7 mouse cellular contexts compared by ENCODE assay signal in the genomic region with DNA sequence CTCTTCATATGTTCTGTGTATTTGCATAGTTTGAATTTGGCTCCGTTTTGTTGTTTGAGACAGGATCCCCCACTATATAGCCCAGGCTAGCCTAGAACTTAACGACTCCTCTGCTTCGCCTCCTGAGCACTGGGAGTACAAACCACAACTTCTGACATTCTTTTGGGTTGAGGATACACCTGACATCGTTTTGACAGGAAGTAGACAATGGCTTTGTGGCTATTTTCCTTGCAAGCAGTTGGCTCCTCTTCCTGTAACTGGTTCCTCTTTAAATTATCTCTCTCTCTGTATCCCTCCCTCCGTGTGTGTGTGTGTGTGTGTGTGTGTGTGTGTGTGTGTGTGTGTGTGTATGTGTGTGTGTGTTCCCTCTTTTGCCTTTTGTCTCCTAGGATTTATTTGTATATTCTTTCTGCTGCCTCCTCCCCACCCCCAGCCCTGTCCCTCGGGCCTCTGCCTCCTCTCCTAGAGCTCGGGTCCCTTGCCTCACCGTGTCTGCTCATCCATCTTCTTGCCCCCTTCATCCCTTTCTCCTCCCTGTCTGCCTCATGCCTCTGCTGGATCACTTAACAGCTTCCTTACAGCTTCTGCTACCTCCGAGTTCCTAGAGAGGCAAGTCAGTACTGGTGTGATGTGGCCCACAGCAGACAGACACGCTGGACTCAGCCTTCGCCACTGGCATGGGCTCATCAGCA. TPM values are rescaled to one million over a fixed set of nuclear protein-coding genes. Genes with fewer than 3 reads are reported as not detected.
A peak's percentile ranks its signal among the peaks of the same experiment; 100 is the strongest.
DNase-seq lines count a peak whose midpoint lies in the region; ATAC-seq lines count a peak whose summit lies in the region.

No protein-coding gene starts in this region.

- no peak overlapping the region for H3K9ac ChIP-seq in neural tube, embryonic 11.5 days (ENCODE audit: low read length)
- H3K9ac ChIP-seq in neural tube, embryonic 15.5 days (replicated peaks): no peak overlapping the region
- no peak overlapping the region for H3K9ac ChIP-seq in embryonic facial prominence, embryonic 13.5 days
- H3K9ac ChIP-seq in liver, embryonic 11.5 days (ENCODE audit: low read depth, low read length): no peak overlapping the region

- no peak overlapping the region for H3K4me2 ChIP-seq in neural tube, embryonic 11.5 days (ENCODE audit: low read depth)
- H3K4me2 ChIP-seq in neural tube, embryonic 15.5 days: no peak overlapping the region
- H3K4me2 ChIP-seq in embryonic facial prominence, embryonic 13.5 days: no peak overlapping the region
- H3K4me2 ChIP-seq in liver, embryonic 11.5 days: no peak overlapping the region

- ATAC-seq in neural tube, embryonic 11.5 days (ENCODE audit: insufficient read depth, low FRiP score, low TSS enrichment): no peak
- ATAC-seq in neural tube, embryonic 15.5 days (ENCODE audit: low FRiP score): no peak
- no peak for ATAC-seq in embryonic facial prominence, embryonic 13.5 days (ENCODE audit: insufficient number of reproducible peaks, insufficient read depth, low FRiP score, low TSS enrichment, low read depth)
- 0 out of 2 replicates have a peak, but pooled peaks have one; percentile 21 for ATAC-seq in liver, embryonic 11.5 days (replicated peaks; ENCODE audit: low FRiP score)

- DNase-seq in neural tube, embryonic 11.5 days (ENCODE audit: low spot score): peak; percentile 32
- no peak for DNase-seq in liver, embryonic 11.5 days (ENCODE audit: low spot score)
- DNase-seq in thymus, postnatal 25 days: peak; percentile 46
- no peak for DNase-seq in urinary bladder, adult 2 months (ENCODE audit: low spot score)
- DNase-seq in frontal cortex, postnatal 36 days (ENCODE audit: low spot score in 2 of 2): no peak

- H3K9me3 ChIP-seq in neural tube, embryonic 11.5 days (ENCODE audit: control insufficient read depth, low read length): no peaks in the 10 kb centered on the region
- no peaks in the 10 kb centered on the region for H3K9me3 ChIP-seq in neural tube, embryonic 15.5 days (replicated peaks)
- H3K9me3 ChIP-seq in embryonic facial prominence, embryonic 13.5 days: no peaks in the 10 kb centered on the region
- H3K9me3 ChIP-seq in liver, embryonic 11.5 days (ENCODE audit: control insufficient read depth, low read length): no peaks in the 10 kb centered on the region

- WGBS in neural tube, embryonic 11.5 days: 50% methylated on average over 11 of the region's 11 CpGs
- 57% methylated on average over 10 of the region's 11 CpGs for WGBS in neural tube, embryonic 15.5 days
- WGBS in embryonic facial prominence, embryonic 13.5 days: 35% methylated on average over 11 of the region's 11 CpGs
- 27% methylated on average over 11 of the region's 11 CpGs for WGBS in liver, embryonic 11.5 days

- H3K27me3 ChIP-seq in neural tube, embryonic 11.5 days (ENCODE audit: control insufficient read depth, insufficient read depth, low read length): no peaks in the 10 kb centered on the region
- no peaks in the 10 kb centered on the region for H3K27me3 ChIP-seq in neural tube, embryonic 15.5 days (replicated peaks)
- no peaks in the 10 kb centered on the region for H3K27me3 ChIP-seq in embryonic facial prominence, embryonic 13.5 days
- H3K27me3 ChIP-seq in liver, embryonic 11.5 days (replicated peaks; ENCODE audit: control insufficient read depth, insufficient read depth, low read length): no peaks in the 10 kb centered on the region

- no peaks in the 10 kb centered on the region for H3K36me3 ChIP-seq in neural tube, embryonic 11.5 days (ENCODE audit: control insufficient read depth, insufficient read depth, low read length)
- no peaks in the 10 kb centered on the region for H3K36me3 ChIP-seq in neural tube, embryonic 15.5 days
- no peaks in the 10 kb centered on the region for H3K36me3 ChIP-seq in embryonic facial prominence, embryonic 13.5 days
- H3K36me3 ChIP-seq in liver, embryonic 11.5 days (ENCODE audit: control insufficient read depth, insufficient read depth, low read length): no peaks in the 10 kb centered on the region

- H3K4me1 ChIP-seq in neural tube, embryonic 11.5 days (ENCODE audit: control insufficient read depth, insufficient read depth, low read length): peaks cover 9% of the 10 kb centered on the region
- peaks cover 36% of the 10 kb centered on the region for H3K4me1 ChIP-seq in neural tube, embryonic 15.5 days
- H3K4me1 ChIP-seq in embryonic facial prominence, embryonic 13.5 days: peaks cover 87% of the 10 kb centered on the region
- peaks cover 12% of the 10 kb centered on the region for H3K4me1 ChIP-seq in liver, embryonic 11.5 days (replicated peaks; ENCODE audit: control insufficient read depth, insufficient read depth, low read length)

- H3K4me3 ChIP-seq in neural tube, embryonic 11.5 days (ENCODE audit: low read depth, low read length): no peak overlapping the region
- H3K4me3 ChIP-seq in neural tube, embryonic 15.5 days (replicated peaks): no peak overlapping the region
- H3K4me3 ChIP-seq in embryonic facial prominence, embryonic 13.5 days: no peak overlapping the region
- no peak overlapping the region for H3K4me3 ChIP-seq in liver, embryonic 11.5 days (ENCODE audit: low read depth, low read length)

- H3K27ac ChIP-seq in neural tube, embryonic 11.5 days (ENCODE audit: low read depth, low read length): no peak overlapping the region
- H3K27ac ChIP-seq in neural tube, embryonic 15.5 days (replicated peaks): no peak overlapping the region
- H3K27ac ChIP-seq in embryonic facial prominence, embryonic 13.5 days: peak overlapping the region; percentile 86
- peak overlapping the region; percentile 65; the same call in 1 of the 2 replicates for H3K27ac ChIP-seq in liver, embryonic 11.5 days (ENCODE audit: low read depth, low read length)

RNA-seq across cellular contexts. Expression of a gene that starts 53.5 kb away (rescaled TPM):
- polyA plus RNA-seq in neural tube, embryonic 11.5 days (2014; fragmentation: Nextera tagmentation; extraction: Ambion mirVana): 33.7 and 37.7 TPM in 2 replicates
- polyA plus RNA-seq in neural tube, embryonic 15.5 days (2015; fragmentation: Nextera tagmentation; extraction: Ambion mirVana): 37.9 and 46.2 TPM in 2 replicates
- polyA plus RNA-seq in embryonic facial prominence, embryonic 13.5 days (2015; fragmentation: Nextera tagmentation; extraction: Ambion mirVana): 37.0 and 44.5 TPM in 2 replicates
- polyA plus RNA-seq in liver, embryonic 11.5 days (2014; fragmentation: Nextera tagmentation; extraction: Ambion mirVana): 23.3 and 26.4 TPM in 2 replicates
- 25.0 TPM in 2 replicates for polyA plus RNA-seq in urinary bladder, adult 2 months (2012; rRNA removed)

Comparison
In these comparisons a context has a peak if more than half of its experiments do, and no peak if none do; other contexts are left out.
1. DNase-seq: peak in neural tube, embryonic 11.5 days (single experiment) and thymus, postnatal 25 days (single experiment); none in liver, embryonic 11.5 days (single experiment), urinary bladder, adult 2 months (single experiment) and frontal cortex, postnatal 36 days (0 of 2).
2. H3K27ac ChIP-seq: peak in embryonic facial prominence, embryonic 13.5 days (single experiment) and liver, embryonic 11.5 days (single experiment); none in neural tube, embryonic 11.5 days (single experiment) and neural tube, embryonic 15.5 days (single experiment).